Mouse (Mus musculus) ES-Bruce4 (cell line): ENCODE results near the gene Kifc1.

Source experiments
- CTCF ChIP-seq: IDR thresholded peaks from one replicate; pipeline ENCODE4 v1.8.1; 2011; ENCODE audit warnings: low read depth, low read length
- EP300 ChIP-seq: IDR thresholded peaks from 2 replicates; pipeline ENCODE4 v1.6.1; 2011; ENCODE audit warnings: low read depth, low read length; ENCODE audit not compliant: insufficient read depth
- POLR2A ChIP-seq: IDR thresholded peaks from one replicate; pipeline ENCODE4 v1.8.1; 2011; ENCODE audit warnings: low read length; ENCODE audit not compliant: insufficient read depth

GRCm38 (mm10) chr17:33915671-33916250 lies 25.3 kb upstream of the Kifc1 start, which contains the start of the genes Tapbp and Zbtb22:
- TF ChIP-seq CTCF (no peak), POLR2A (peak; percentile 4), EP300 (0 out of 2 replicates have a peak, but pooled peaks have one; percentile 24)
